Mouse (Mus musculus): ENCODE data around the gene Cdr2.
"Not testable (repeated sequence)": the region's sequence is repeated elsewhere in the genome, so short reads cannot be mapped to it uniquely, and the experiment has no call there.

The Cdr2 gene

GRCm38 (mm10) chr7:120982200-120982841 lies at the start of gene Cdr2, which contains the start of gene Mfsd13b:
Gene Cdr2, minus strand, starts transcription at chr7:120982312.
Gene Mfsd13b, plus strand, starts transcription at chr7:120982509.
- peak; percentile 93 to 95 for DNase-seq (ENCODE audit: low spot score in 2 of 2)

DNA sequence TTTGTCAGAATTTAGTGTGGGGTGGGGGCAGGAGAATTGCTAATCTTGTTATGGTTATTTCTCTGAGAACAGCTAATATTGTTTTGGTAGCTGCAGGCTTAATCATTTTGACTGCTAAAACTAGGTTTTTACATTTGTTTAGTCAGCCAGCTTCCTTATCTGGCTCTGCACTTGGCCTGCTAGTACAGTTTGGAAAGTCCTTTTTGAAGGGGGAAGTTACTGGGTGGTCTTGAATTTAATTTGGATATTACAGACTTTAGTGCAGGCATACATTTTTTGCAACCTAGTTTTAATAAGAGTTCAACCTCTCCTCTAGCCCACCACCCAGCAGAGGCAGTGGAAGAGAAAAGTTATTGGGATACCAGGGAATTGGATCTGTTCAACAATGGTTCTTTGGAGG lies 47.8 kb upstream of the Cdr2 start:
- DNase-seq (ENCODE audit: low spot score in 2 of 2), result not testable (repeated sequence)

GRCm38 (mm10) chr7:121026300-121026699 lies 44.2 kb upstream of the Cdr2 start:
- DNase-seq (ENCODE audit: low spot score in 2 of 2), result no peak

GRCm38 (mm10) chr7:121025221-121026008 lies 43.3 kb upstream of the Cdr2 start:
- DNase-seq (ENCODE audit: low spot score in 2 of 2), result no peak

DNA sequence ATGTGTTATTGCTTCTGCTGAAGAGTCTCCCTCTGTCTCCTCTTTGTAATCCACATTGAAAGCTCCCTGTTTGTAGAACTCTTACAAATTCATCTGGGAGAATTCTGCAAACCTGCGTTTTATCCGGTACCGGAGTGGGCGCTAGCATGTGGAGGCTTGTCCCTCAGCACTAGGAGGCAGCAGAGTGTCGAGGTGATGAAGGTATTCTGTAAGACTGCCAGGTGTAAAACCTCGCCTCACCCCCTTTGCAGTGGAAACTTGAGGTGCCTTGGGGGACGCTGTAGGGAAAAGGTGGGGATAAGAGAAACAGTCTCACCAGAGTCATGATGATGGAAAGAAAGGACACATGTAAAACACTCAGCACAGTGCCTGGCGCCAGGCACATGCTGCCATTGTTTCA lies 38.2 kb upstream of the Cdr2 start:
- no peak for DNase-seq (ENCODE audit: low spot score in 2 of 2)

GRCm38 (mm10) chr7:121018778-121019177 lies 36.7 kb upstream of the Cdr2 start:
- DNase-seq (ENCODE audit: low spot score in 2 of 2), result no peak

DNA sequence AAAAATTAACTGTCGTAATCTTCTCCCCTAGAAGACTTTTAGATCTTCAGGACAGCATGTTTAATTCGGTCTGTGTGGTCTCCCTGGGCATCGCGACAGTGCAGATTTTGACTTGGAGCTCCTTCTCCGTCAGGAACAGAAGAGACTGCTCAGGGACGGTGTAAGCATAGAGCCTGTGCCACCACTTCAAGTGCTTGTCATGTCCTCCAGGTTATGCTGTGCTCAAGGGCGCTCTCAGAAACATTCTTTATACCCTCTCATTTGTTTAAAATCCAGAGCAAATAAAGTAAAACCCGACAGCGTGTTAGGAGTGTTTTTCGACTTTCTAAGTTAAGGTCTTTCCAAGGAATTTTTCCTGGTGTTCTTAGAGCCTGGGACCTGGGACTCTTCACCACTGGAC lies 32.4 kb upstream of the Cdr2 start:
- DNase-seq (ENCODE audit: low spot score in 2 of 2), result no peak

DNA sequence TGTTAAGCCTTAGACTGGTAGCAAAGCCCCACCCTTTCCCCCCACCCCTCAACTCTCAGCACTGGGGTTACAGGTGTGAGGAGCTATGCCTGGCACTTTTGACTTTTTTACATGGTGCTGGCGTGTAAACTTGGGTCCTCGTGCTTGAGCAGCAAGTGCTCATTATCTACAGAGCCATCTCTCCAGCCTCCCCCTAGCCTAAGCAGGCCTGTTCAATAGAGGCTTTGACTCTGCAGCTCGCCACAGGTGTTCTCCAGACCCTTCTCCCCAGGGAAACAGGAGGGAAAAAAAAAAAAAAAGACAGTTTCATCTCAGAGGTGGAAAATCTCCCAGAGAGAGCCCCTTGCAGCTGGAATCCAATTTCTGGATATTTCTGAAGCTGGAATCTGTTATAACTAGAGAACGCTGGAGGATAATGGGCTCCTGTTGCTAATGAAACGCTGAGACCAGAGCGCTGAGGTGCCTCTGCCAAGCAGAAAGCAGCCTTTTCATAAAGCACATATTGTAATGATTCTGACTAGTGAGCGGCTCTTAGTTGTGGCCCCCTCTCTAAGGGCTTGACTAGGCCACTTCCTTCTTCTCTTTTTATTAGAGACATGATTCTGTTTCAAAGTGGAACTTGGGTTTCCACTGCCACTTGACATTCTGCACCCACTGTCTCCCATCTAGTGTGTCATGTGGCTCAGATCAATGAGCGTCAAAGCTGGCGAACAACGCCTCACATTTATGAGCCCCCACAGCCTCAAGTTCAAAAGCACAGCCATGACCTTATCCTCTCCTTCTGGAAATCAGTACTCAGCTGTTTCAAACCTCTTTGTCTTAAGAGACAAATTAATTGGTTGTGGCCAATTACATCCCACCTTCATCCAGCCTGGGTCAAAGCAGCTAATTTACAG lies 29.9 kb upstream of the Cdr2 start:
- DNase-seq (ENCODE audit: low spot score in 2 of 2), result no peak

GRCm38 (mm10) chr7:121003793-121004418 lies 21.8 kb upstream of the Cdr2 start:
- no peak for DNase-seq (ENCODE audit: low spot score in 2 of 2)

DNA sequence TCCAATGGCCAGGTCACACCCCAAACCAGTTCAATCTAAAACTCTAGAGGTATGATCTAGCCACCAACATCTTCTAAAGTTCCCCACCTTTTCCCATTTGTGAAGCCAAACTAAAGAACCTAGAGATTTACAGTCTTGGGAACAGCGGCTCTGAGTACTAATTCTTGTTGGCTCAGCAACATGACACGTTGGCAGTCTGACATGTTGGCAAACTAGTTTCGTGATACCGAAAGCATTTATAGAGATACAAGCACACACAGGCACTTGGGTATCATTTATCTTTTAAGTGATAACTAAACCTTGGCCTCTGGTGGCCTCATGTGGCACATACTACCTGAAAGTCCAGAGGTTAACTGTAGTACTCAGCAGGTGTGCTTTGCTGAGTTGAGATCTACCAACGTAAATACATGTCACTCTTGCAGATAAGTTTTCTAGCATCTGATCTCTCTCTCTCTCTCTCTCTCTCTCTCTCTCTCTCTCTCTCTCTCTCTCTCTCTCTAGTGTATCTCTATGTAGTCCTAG lies 20.4 kb upstream of the Cdr2 start:
- no peak for DNase-seq (ENCODE audit: low spot score in 2 of 2)

DNA sequence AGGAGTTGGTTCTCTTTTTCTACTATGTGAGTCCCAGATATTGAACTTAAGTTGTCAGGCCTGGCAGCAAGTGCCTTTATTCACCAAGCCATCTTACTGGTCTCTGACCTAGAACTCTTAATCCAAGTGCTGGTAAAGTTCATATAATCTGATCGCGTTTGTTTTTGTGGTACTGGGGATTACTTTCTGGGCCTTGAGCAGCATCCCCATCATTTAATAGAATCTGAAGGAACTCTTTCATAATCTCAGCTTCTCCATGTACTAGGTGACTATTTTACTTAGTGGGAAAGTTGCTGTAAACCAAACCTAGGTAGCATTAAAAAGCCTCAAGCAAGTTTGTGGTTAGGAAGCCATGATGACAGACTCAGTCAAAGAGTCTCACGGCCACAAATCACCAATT lies 19.8 kb upstream of the Cdr2 start:
- DNase-seq (ENCODE audit: low spot score in 2 of 2), result no peak

- no peak for DNase-seq (ENCODE audit: low spot score in 2 of 2)
Measured at GRCm38 (mm10) chr7:121000065-121000822, 18.1 kb upstream of the Cdr2 start.

DNA sequence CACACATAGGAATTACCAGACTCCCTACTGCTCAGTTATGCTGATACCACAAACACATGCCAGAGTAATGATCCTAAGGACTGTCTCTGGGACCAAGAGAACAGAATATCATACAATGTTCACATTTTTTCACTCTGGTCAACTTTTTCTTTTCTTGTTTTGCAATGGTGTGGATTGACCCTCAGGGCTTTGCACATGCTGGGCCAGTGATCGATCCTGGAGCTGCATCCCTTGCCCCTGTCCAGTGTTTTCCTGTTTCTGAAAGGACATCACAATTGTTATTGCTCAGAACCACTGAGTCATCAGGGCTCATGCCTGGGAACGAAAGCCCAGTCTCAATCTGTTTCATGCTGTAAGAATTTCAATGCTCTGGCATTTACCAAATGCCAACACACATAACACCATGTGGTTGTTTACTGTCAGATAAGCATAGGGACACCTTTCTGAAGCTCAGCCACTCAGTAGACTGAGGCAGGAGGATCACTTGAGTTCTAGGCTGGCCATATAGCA lies 17.0 kb upstream of the Cdr2 start:
- no peak for DNase-seq (ENCODE audit: low spot score in 2 of 2)

DNA sequence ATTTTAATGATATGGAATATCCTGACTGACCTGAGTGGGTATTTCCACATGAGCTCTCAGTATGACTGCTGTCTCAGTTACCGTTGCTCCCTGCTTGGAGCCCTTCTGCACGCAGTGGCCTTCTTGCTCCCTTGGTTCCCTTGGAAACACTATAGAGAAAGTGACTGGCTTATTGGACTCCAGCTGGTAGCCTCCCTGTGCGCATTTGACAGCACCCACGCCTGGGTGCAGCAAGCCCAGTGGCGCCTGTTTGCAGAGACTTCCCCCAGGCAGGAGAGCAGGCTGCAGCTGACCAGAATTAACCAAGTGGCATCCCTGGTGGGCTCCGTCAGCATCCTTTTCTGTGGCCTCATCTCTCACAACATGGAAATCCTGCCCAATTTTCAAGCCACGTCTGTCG lies 9.1 kb upstream of the Cdr2 start:
- DNase-seq (ENCODE audit: low spot score in 2 of 2), result no peak

DNA sequence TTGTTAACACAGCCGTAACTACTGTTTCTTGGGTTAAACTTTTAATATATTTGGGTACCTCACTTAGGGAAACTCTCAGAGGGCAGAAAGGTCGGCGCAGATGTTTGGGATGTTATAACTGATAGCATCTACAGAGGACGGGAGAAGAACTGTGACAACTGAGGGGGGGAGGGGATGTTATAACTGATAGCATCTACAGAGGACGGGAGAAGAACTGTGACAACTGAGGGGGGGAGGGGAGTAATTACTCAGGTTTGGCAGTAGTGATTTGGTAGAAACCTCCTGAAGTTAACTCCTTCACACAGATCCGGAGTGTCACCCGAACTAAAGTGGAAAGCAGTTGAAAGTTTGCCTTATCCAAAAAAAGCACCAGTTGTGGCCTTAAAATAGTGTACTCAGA lies 856 bp upstream of the Cdr2 start:
- DNase-seq (ENCODE audit: low spot score in 2 of 2), result no peak

GRCm38 (mm10) chr7:120980931-120981924 lies 884 bp downstream of the Cdr2 start:
- DNase-seq (ENCODE audit: low spot score in 2 of 2), result peak; percentile 22 to 38

- DNase-seq (ENCODE audit: low spot score in 2 of 2), result no peak
Measured at GRCm38 (mm10) chr7:120980041-120980440, 2.1 kb downstream of the Cdr2 start.

DNA sequence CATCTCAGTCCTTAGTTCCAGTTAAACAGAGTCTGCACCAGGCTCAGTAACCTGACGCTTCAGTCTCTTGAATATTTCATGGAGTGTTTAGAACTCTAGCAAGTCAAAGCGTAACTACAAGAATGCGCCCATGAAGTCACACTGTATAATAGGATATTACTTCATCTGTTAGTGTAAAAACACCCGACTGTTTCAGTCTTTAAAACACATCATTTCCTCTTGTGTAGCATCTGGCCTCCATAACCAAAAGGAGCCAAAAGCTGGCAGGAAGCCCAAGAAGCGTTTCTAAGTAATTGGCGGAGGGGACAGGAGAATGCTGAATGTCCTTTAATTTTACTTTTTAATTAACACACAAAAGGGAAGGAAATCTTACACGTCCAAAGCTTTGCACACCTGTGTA lies 5.0 kb downstream of the Cdr2 start:
- no peak for DNase-seq (ENCODE audit: low spot score in 2 of 2)

- DNase-seq (ENCODE audit: low spot score in 2 of 2), result no peak
Measured at GRCm38 (mm10) chr7:120974001-120974400, 8.1 kb downstream of the Cdr2 start.
